Mouse (Mus musculus): ENCODE results near the gene Gm18596.
"Not testable (repeated sequence)": the region's sequence is repeated elsewhere in the genome, so short reads cannot be mapped to it uniquely, and the experiment has no call there.

Gene Gm18596

DNA sequence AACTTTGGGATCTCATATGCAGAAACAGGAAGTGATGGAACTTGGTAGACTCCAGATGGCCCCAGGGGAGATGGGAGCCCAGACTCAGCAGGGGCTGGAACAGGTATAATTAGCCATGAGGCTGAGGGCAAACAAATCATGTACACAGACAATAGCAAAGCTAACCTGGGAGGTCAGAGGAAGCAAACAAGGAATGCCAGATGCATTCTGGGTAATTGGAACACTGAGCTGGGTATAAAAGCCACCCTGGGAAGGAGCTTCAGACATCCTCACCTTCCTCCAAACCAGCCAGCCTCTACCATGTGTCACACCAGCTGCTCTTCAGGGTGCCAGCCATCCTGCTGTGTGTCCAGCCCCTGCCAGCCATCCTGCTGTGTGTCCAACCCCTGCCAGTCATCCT lies 31.3 kb downstream of the Gm18596 start, which contains the start of gene Gm10024:
Gene Gm10024, plus strand, starts transcription at position 301 of the 400 bp plus-strand sequence.
- DNase-seq (ENCODE audit: low spot score), result not testable (repeated sequence)

DNA sequence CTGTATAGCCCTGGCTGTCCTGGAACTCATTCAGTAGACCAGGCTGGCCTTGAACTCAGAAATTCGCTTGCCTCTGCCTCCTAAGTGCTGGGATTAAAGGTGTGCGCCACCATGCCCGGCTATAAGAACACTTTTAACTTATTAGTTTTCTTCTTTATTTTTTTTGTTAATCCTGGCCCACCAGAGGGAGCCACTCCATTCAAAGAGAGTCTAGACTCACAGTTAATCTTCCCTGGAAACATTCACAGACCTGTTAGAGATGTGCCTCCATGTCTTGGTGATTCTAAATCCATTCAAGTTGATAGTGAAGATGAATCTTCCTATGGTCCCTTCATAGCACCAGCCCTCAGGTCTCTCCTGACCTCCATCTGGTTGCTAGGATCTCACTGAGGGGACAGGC lies 32.6 kb downstream of the Gm18596 start:
- no peak for DNase-seq (ENCODE audit: low spot score)

DNA sequence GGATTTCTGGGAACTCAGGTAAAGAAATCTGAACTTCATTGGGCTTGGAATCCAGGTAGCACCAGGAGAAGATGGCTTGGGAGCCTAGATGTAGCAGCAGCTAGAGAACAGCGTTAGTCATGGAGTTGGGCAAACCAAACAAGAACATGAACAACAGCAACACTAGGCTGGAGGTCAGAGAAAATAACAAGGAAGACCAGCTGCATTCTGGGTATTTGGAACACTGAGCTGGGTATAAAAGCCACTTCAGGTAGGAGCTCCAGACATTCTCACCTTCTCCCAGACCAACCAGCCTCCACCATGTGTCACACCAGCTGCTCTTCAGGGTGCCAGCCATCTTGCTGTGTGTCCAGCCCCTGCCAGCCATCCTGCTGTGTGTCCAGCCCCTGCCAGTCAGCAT lies 36.1 kb downstream of the Gm18596 start, which contains the start of gene Gm10272:
Gene Gm10272, plus strand, starts transcription at position 301 of the 400 bp plus-strand sequence.
- no peak for DNase-seq (ENCODE audit: low spot score)

DNA sequence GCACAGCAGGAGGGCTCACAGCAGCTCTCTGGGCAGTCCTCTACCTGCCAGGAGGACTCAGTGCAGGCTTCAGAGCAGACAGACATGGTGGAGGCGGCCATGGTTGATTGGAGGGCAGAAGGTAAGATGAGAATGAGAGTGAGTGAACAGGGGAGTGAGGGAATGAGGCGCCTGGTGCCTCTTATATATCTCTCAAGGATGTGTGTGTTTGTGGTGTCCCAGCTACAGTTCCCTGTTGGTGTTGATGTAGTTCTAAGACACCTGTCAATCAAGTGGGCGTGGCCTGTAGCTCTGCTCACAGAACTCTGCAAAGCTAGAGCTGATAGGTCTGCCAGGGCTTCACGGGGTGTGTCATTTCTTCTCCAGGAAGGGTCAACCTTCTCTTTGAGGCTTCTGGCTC lies 45.3 kb downstream of the Gm18596 start, which contains the start of gene Gm9508:
Gene Gm9508, minus strand, starts transcription at position 101 of the 400 bp plus-strand sequence.
- no peak for DNase-seq (ENCODE audit: low spot score)

Data from embryo, embryonic 10.5 days (tissue).